In genomic region chr3:135674716-135675392, GRCm38 (mm10) we compare ENCODE assay signal across 7 mouse cellular contexts. TPM values are rescaled to one million over a fixed set of nuclear protein-coding genes. Genes with fewer than 3 reads are reported as not detected.
DNase-seq lines count a peak whose midpoint lies in the region; ATAC-seq and TF ChIP-seq lines count a peak whose summit lies in the region.

No protein-coding gene starts in this region.

- H3K4me1 ChIP-seq in hindbrain, embryonic 14.5 days (replicated peaks; ENCODE audit: control insufficient read depth, insufficient read depth, low read length) = peaks cover 24% of the 10 kb centered on the region
- H3K4me1 ChIP-seq in liver, embryonic 12.5 days = peaks cover 36% of the 10 kb centered on the region

- WGBS in hindbrain, embryonic 14.5 days = 34% methylated on average over 13 of the region's 13 CpGs
- 63% methylated on average over 13 of the region's 13 CpGs for WGBS in liver, embryonic 12.5 days (ENCODE audit: insufficient replicate concordance)

- no peak overlapping the region; the same call in 1 of the 2 replicates for H3K9ac ChIP-seq in hindbrain, embryonic 14.5 days
- no peak overlapping the region for H3K9ac ChIP-seq in liver, embryonic 12.5 days

- H3K9me3 ChIP-seq in hindbrain, embryonic 14.5 days (ENCODE audit: control insufficient read depth, low read length) = no peaks in the 10 kb centered on the region
- H3K9me3 ChIP-seq in liver, embryonic 12.5 days (replicated peaks) = no peaks in the 10 kb centered on the region

- H3ac ChIP-seq in C2C12 (ENCODE audit: control insufficient read depth, insufficient read length, low read depth) = peak overlapping the region; percentile 41

- 0 out of 2 replicates have a peak overlapping the region, but pooled peaks have one; percentile 27 for H3K27ac ChIP-seq in hindbrain, embryonic 14.5 days
- H3K27ac ChIP-seq in liver, embryonic 12.5 days = no peak overlapping the region

- peak; percentile 87 for DNase-seq in Muller cell, postnatal 12 days (ENCODE audit: inconsistent ontology term)
- DNase-seq in hindbrain, embryonic 14.5 days (ENCODE audit: low spot score) = no peak
- DNase-seq in frontal cortex, postnatal 25 days (ENCODE audit: low spot score in 2 of 2) = no peak
- no peak for DNase-seq in ovary, postnatal 10 days (ENCODE audit: low spot score)
- no peak for DNase-seq in spleen, adult 18-20 months

- ATAC-seq in hindbrain, embryonic 14.5 days (ENCODE audit: low FRiP score) = peak; percentile 71
- 0 out of 2 replicates have a peak, but pooled peaks have one; percentile 38 for ATAC-seq in liver, embryonic 12.5 days

- H3K27me3 ChIP-seq in C2C12 (ENCODE audit: control insufficient read depth, insufficient read depth, insufficient read length) = no peaks in the 10 kb centered on the region
- no peaks in the 10 kb centered on the region for H3K27me3 ChIP-seq in hindbrain, embryonic 14.5 days (ENCODE audit: control insufficient read depth, insufficient read depth, low read length)
- H3K27me3 ChIP-seq in liver, embryonic 12.5 days (replicated peaks) = no peaks in the 10 kb centered on the region

- H3K4me3 ChIP-seq in C2C12 (ENCODE audit: insufficient read depth, poor library complexity, severe bottlenecking) = no peak overlapping the region
- H3K4me3 ChIP-seq in hindbrain, embryonic 14.5 days (replicated peaks; ENCODE audit: low read length) = no peak overlapping the region
- H3K4me3 ChIP-seq in liver, embryonic 12.5 days = no peak overlapping the region

- peak overlapping the region; percentile 10; the same call in 1 of the 2 replicates for H3K4me2 ChIP-seq in hindbrain, embryonic 14.5 days (replicated peaks)
- H3K4me2 ChIP-seq in liver, embryonic 12.5 days = no peak overlapping the region

- TF ChIP-seq CTCF in C2C12 (IDR thresholded peaks at IDR 0.05; ENCODE audit: control insufficient read depth, insufficient read depth, insufficient read length) = no peak

- H3K79me3 ChIP-seq in C2C12 (ENCODE audit: low read depth) = peaks cover 76% of the 10 kb centered on the region

- H3K79me2 ChIP-seq in C2C12 (ENCODE audit: control insufficient read depth, insufficient read depth) = peaks cover 93% of the 10 kb centered on the region

- peaks cover 10% of the 10 kb centered on the region for H3K36me3 ChIP-seq in C2C12 (ENCODE audit: control insufficient read depth, insufficient read depth)
- H3K36me3 ChIP-seq in hindbrain, embryonic 14.5 days (replicated peaks; ENCODE audit: control insufficient read depth, insufficient read depth) = no peaks in the 10 kb centered on the region
- H3K36me3 ChIP-seq in liver, embryonic 12.5 days = no peaks in the 10 kb centered on the region

TF ChIP-seq in C2C12, 6 proteins besides CTCF, POLR2A, EP300 and RAD21:
- TF ChIP-seq FOSL1 (IDR thresholded peaks at IDR 0.05; ENCODE audit: insufficient read depth, low read length, poor library complexity, severe bottlenecking) (peak; percentile 20), USF1 (IDR thresholded peaks at IDR 0.05; ENCODE audit: low read depth) (peak; percentile 45), MAX (IDR thresholded peaks at IDR 0.05) (peak; percentile 53), MYOD1 (IDR thresholded peaks at IDR 0.05; ENCODE audit: control insufficient read depth, insufficient read length, low read depth) (no peak), CEBPB (IDR thresholded peaks at IDR 0.05; ENCODE audit: low read depth) (no peak), MYOG (IDR thresholded peaks at IDR 0.05; ENCODE audit: control insufficient read depth, extremely low read depth, insufficient read length) (no peak)

RNA-seq across cellular contexts. Expression of gene Nfkb1, which starts 16.5 kb away (rescaled TPM):
- 45.0 TPM for polyA plus RNA-seq in C2C12 (2012; fragmentation: generic; extraction: Trizol)
- polyA plus RNA-seq in hindbrain, embryonic 14.5 days (2014; fragmentation: Nextera tagmentation; extraction: Ambion mirVana) = 9.1 and 10.2 TPM in 2 replicates
- polyA plus RNA-seq in liver, embryonic 12.5 days (2016; fragmentation: Nextera tagmentation; extraction: Ambion mirVana) = 18.0 and 18.4 TPM in 2 replicates
